Mouse (Mus musculus) layer of hippocampus, adult 8-10 months (tissue): ENCODE measurements around the gene Fgfr2. TPM values are rescaled to one million over a fixed set of nuclear protein-coding genes. Genes with fewer than 3 reads are reported as not detected.
"Not testable (repeated sequence)": the region's sequence is repeated elsewhere in the genome, so short reads cannot be mapped to it uniquely, and the experiment has no call there.

Source experiments
- DNase-seq, 2 experiments: peaks; one replicate each; pipeline ENCODE4 v3.0.0; 2022; ENCODE audit warnings: low spot score in 2 of 2
- total RNA-seq, 4 experiments: library from RNA; stranded (reverse); gene quantifications; 2 replicates each; pipeline ENCODE4 v1.2.4; 2022

Fgfr2 gene
- total RNA-seq, 4 experiments from 2014 or later: 60.7 to 72.9 (median 65.8) TPM

DNA sequence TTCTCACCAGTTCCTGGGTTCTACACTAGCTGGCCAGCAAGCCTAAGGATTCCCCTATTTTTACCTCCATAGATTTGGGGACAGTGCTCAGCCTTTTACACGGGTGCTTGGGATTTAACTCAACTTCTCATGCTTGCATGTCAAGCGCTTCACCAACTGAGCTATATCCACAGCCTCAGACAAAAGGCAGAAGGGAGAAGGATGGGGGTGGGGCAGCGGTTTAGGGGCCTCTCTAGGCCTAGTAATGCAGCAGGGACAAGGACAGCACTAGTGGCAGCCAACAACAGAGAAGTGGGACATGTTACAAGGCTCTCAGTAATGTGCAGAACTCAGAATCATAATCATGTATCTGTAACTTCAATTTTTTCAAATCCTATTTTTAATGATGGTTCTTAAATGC, 1955.4 kb downstream of the Fgfr2 start:
- DNase-seq: no peak

DNA sequence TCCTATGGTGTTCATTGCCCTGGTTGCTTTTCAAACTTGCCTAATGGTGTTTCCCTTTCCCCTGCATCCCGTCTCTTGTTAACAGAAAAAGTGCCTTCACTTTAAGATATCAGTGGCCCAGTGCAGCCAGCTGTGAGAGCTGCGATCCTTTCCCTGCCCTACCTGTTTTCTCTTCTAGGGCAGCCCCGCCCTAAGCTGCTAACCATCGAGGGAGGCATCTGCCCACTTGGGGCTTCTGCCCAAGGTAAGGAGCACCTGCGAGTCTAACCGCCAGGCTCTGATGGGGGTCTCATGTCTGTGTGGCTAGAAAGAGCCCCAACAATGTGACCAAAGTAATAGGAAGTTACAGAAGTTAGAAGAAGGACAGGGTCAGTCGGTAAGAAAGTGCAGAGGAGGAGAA, 1960.9 kb downstream of the Fgfr2 start:
- DNase-seq: no peak

GRCm38 (mm10) chr7:131153044-131153443, 1970.1 kb downstream of the Fgfr2 start:
- no peak for DNase-seq

GRCm38 (mm10) chr7:131150179-131150578, 1973.0 kb downstream of the Fgfr2 start:
- no peak for DNase-seq

- no peak for DNase-seq
Observed at GRCm38 (mm10) chr7:131146214-131146613, 1976.9 kb downstream of the Fgfr2 start, which contains the start of gene 4933402N03Rik. Gene 4933402N03Rik (minus strand): TSS chr7:131146314.

GRCm38 (mm10) chr7:131133181-131133580, 1990.0 kb downstream of the Fgfr2 start:
- DNase-seq: no peak

DNA sequence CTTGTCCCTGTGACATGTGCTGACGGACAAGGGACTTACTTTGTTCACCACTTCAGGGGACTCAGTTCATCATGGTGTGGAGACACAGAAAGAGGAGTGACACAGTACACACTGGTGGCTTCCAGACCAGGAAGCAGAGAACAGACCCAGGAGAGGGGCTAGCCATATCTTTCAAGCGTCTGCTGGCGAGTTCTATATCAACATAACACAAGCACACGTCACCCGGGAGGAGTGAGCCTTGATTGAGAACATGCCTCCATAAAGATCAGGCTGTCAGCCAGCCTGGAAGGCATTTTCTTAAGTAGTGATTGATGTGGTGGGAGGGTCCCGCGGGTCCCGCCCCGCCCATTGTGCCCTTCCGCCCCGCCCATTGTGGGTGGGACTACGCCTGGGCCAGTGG, 1993.1 kb downstream of the Fgfr2 start:
- DNase-seq: no peak

DNA sequence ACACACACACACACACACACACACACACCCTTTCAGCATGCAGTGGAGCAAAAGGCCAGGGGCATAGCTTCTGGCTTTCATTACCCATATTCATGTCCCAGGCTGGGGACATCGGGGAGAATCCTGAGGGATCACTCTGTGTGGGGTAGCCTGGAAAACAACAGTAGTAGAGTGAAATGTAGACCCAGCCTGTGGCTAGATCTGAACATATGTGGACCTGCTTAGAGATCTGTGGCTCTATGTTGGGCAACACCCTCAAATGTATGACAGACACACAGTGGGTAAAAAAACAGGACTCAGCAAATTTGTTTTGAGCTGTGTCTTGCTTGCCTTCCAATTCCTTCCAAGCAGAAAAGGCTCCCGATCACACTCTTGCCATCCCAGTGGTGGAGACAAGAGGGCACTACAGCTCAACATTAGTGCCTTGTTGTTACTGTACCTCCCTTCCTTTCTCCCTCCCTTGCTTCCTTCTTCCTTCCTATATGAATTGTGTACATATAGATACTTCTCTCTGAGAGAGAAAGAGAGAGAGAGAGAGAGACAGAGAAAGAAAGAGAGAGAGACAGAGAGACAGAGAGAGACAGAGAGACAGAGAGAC, 2000.8 kb downstream of the Fgfr2 start:
- no peak for DNase-seq

DNA sequence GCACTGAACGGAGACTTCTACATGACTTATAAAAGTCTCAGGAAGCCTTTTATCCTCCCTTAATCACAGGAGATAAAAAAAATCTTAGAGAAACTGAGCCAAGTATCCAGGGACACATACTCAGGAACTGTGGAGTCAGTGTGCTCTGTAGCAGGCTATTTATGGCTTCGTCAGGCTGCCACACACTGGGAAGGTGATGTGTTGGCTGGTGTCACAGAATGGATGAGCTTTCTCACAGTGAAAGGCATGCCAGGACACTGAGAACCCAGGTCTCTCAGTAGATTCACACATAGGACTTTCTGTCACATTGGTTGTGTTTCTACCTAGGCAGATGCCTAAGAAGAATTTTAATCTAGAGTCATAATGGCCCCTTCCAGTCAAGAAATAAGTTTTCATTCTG, 2008.7 kb downstream of the Fgfr2 start:
- DNase-seq: no peak

GRCm38 (mm10) chr7:131113676-131114075, 2009.5 kb downstream of the Fgfr2 start:
- DNase-seq: no peak

- DNase-seq: peak; percentile 6 to 78
Observed at GRCm38 (mm10) chr7:131112486-131112885, 2010.7 kb downstream of the Fgfr2 start.

DNA sequence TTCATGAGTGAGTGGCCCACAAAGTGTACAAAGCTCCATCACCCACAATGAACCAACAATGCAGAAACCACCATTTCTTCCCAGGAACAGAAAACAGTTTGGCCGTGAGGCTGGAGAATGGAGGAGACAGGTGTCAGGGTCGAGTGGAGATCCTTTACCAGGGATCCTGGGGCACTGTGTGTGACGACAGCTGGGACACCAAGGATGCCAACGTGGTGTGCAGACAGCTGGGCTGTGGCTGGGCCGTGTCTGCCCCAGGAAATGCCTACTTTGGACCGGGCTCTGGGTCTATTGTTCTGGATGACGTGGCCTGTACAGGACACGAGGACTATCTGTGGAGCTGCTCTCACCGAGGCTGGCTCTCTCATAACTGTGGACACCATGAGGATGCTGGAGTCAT, 2040.7 kb downstream of the Fgfr2 start:
- DNase-seq: not testable (repeated sequence)

DNA sequence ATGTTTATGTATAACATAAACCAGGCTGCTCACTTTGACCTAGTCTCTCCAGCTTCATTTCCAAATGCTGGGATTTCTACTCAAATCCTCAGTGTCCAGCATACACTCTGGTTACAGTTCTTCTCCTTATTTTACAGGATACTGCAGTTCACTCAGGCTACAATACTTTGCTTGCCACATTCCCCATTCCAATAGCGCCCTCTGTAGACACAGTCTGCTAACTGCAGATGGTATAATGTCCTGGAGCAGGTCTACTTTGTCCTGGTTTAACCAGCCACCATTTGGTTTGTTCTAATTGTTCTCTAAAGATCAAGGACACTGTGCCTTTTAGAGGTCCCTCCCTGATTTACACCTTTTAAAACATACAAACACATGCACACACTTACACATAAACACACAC, 2047.2 kb downstream of the Fgfr2 start:
- DNase-seq: peak in 1 of 2 experiments; percentile 11

DNA sequence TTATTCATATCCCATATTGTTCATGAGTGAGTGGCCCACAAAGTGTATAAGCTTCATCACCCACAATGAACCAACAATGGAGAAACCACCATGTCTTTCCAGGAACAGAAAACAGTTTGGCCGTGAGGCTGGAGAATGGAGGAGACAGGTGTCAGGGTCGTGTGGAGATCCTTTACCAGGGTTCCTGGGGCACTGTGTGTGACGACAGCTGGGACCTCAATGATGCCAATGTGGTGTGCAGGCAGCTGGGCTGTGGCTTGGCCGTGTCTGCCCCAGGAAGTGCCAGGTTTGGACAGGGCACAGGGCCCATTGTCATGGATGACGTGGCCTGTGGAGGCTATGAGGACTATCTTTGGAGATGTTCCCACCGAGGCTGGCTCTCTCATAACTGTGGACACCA, 2049.1 kb downstream of the Fgfr2 start:
- not testable (repeated sequence) for DNase-seq

GRCm38 (mm10) chr7:131073476-131073875, 2049.7 kb downstream of the Fgfr2 start:
- DNase-seq: not testable (repeated sequence)

GRCm38 (mm10) chr7:131068191-131068590, 2055.0 kb downstream of the Fgfr2 start:
- DNase-seq: peak; percentile 11 to 17

DNA sequence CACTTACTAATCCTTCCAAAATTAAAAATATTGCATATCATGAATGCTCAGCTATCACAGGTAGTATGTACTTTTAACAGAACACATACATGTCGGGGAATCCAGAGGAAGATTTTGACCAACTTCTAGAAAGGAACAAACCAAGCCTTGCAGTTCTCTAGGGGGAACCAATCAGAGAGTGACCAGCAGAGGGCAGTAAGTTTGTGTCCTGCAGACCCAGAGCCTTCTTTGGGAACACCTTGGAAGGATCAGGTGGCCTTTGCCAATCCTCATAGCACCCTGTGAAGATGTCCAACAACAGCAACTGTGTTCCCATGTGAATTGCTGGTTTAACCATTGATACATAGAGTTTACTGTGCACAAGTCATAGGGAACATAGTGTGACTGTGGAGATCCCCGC, 2060.6 kb downstream of the Fgfr2 start:
- DNase-seq: no peak

GRCm38 (mm10) chr7:131059808-131060207, 2063.3 kb downstream of the Fgfr2 start:
- DNase-seq: not testable (repeated sequence)

DNA sequence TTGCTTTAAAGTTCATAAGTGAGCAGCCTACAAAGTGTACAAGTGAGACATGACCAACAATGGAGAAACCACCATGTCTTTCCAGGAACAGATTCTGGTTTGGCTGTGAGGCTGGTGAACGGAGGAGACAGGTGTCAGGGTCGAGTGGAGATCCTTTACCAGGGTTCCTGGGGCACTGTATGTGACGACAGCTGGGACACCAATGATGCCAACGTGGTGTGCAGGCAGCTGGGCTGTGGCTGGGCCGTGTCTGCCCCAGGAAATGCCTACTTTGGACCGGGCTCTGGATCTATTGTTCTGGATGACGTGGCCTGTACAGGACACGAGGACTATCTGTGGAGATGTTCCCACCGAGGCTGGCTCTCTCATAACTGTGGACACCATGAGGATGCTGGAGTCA, 2065.2 kb downstream of the Fgfr2 start:
- not testable (repeated sequence) for DNase-seq

- no peak for DNase-seq
Observed at GRCm38 (mm10) chr7:131054808-131055370, 2068.3 kb downstream of the Fgfr2 start.

DNA sequence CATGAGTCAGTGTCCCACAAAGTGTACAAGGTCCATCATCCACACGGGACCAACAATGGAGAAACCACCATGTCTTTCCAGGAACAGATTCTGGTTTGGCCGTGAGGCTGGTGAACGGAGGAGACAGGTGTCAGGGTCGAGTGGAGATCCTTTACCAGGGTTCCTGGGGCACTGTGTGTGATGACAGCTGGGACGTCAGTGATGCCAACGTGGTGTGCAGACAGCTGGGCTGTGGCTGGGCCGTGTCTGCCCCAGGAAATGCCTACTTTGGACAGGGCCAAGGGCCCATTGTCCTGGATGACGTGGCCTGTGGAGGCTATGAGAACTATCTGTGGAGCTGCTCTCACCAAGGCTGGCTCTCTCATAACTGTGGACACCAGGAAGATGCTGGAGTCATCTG, 2073.3 kb downstream of the Fgfr2 start:
- DNase-seq: not testable (repeated sequence)

- not testable (repeated sequence) for DNase-seq
Observed at GRCm38 (mm10) chr7:131045258-131045835, 2077.8 kb downstream of the Fgfr2 start.

- no peak for DNase-seq
Observed at GRCm38 (mm10) chr7:131042657-131043056, 2080.5 kb downstream of the Fgfr2 start.
